Mouse (Mus musculus): Measurements from ENCODE around the gene Syt14. TPM values are rescaled to one million over a fixed set of nuclear protein-coding genes. Genes with fewer than 3 reads are reported as not detected.

The Syt14 gene
- total and polyA plus RNA-seq, 3 experiments, result not detected

- dilution Hi-C loops (cut with MboI; ENCODE audit: extremely low pct_ligation_motif_present, extremely low pct_unique_long_range_greater_than_20kb, low sequenced_read_pairs), result no loop called here
- peaks cover 3% of the 10 kb centered on the region for H3K27me3 ChIP-seq (replicated peaks)
- H3K9ac ChIP-seq (ENCODE audit: insufficient read depth, low read depth), result no peak overlapping the region
- no peaks in the 10 kb centered on the region for H3K36me3 ChIP-seq (replicated peaks in 1 of 2; ENCODE audit: control insufficient read depth in 1 of 2, insufficient read depth in 1 of 2, low read length in 1 of 2)
- no peak overlapping the region for H3K27ac ChIP-seq (ENCODE audit: insufficient read depth, low read depth)
- DNase-seq (ENCODE audit: extremely low read depth), result no peak
- no peak overlapping the region for H3K4me2 ChIP-seq (ENCODE audit: insufficient read depth, low read depth, poor library complexity, severe bottlenecking)
- H3K4me1 ChIP-seq (ENCODE audit: control insufficient read depth in 1 of 2, insufficient read depth in 2 of 2), result peaks cover 0 to 4% of the 10 kb centered on the region in 2 experiments; a peak in 1 of 4 replicates
- H3K79me2 ChIP-seq (replicated peaks; ENCODE audit: control insufficient read depth, extremely low read depth, insufficient read depth, poor library complexity, severe bottlenecking), result no peaks in the 10 kb centered on the region
- TF ChIP-seq ZMIZ1 (IDR thresholded peaks at IDR 0.05; ENCODE audit: low read depth, low read length) (no peak), POLR2AphosphoS2 (IDR thresholded peaks at IDR 0.05; ENCODE audit: low read depth, low read length) (no peak), MAFK (IDR thresholded peaks at IDR 0.05; ENCODE audit: insufficient replicate concordance, low read length) (no peak), NELFE (IDR thresholded peaks at IDR 0.05; ENCODE audit: low read depth, low read length) (no peak), ZKSCAN1 (IDR thresholded peaks at IDR 0.05; ENCODE audit: borderline replicate concordance, low read depth, low read length) (no peak), UBTF (IDR thresholded peaks at IDR 0.05; ENCODE audit: low read depth, low read length) (no peak), TBP (conservative IDR thresholded peaks at IDR 0.05; ENCODE audit: low read depth, low read length) (no peak), MEF2A (IDR thresholded peaks at IDR 0.05; ENCODE audit: borderline replicate concordance, low read depth, low read length) (no peak), JUND (conservative IDR thresholded peaks at IDR 0.05; ENCODE audit: low read depth, low read length) (no peak), JUN (IDR thresholded peaks at IDR 0.05; ENCODE audit: insufficient read depth, low read depth, low read length) (no peak), RAD21 (IDR thresholded peaks at IDR 0.05; ENCODE audit: low read depth, low read length) (no peak)
- in situ Hi-C loops (cut with MboI; ENCODE audit: low pct_ligation_motif_present, low pct_unique_long_range_greater_than_20kb, low sequenced_read_pairs), result no loop called here
- no peak overlapping the region for H3K4me3 ChIP-seq (replicated peaks in 1 of 3; ENCODE audit: low read depth in 2 of 3, low read length in 2 of 3, poor library complexity in 1 of 3)
- no peaks in the 10 kb centered on the region for H3K9me3 ChIP-seq (replicated peaks; ENCODE audit: low read length)
Measured at GRCm38 (mm10) chr1:193053065-193053464, 17.5 kb upstream of the Syt14 start.

- Histone ChIP-seq H3K9me3 (replicated peaks; ENCODE audit: low read length) (no peaks in the 10 kb centered on the region), H3K27me3 (replicated peaks) (peaks cover 6% of the 10 kb centered on the region), H3K79me2 (replicated peaks; ENCODE audit: control insufficient read depth, extremely low read depth, insufficient read depth, poor library complexity, severe bottlenecking) (no peaks in the 10 kb centered on the region), H3K9ac (ENCODE audit: insufficient read depth, low read depth) (no peak overlapping the region), H3K36me3 (replicated peaks in 1 of 2; ENCODE audit: control insufficient read depth in 1 of 2, insufficient read depth in 1 of 2, low read length in 1 of 2) (no peaks in the 10 kb centered on the region), H3K4me1 (ENCODE audit: control insufficient read depth in 1 of 2, insufficient read depth in 2 of 2) (peaks cover 0 to 4% of the 10 kb centered on the region in 2 experiments; a peak in 1 of 4 replicates), H3K4me3 (replicated peaks in 1 of 3; ENCODE audit: low read depth in 2 of 3, low read length in 2 of 3, poor library complexity in 1 of 3) (no peak overlapping the region), H3K4me2 (ENCODE audit: insufficient read depth, low read depth, poor library complexity, severe bottlenecking) (no peak overlapping the region), H3K27ac (ENCODE audit: insufficient read depth, low read depth) (no peak overlapping the region)
- no peak for DNase-seq (ENCODE audit: extremely low read depth)
- in situ Hi-C loops (cut with MboI; ENCODE audit: low pct_ligation_motif_present, low pct_unique_long_range_greater_than_20kb, low sequenced_read_pairs), result no loop called here
- dilution Hi-C loops (cut with MboI; ENCODE audit: extremely low pct_ligation_motif_present, extremely low pct_unique_long_range_greater_than_20kb, low sequenced_read_pairs), result no loop called here
- TF ChIP-seq JUN (IDR thresholded peaks at IDR 0.05; ENCODE audit: insufficient read depth, low read depth, low read length) (no peak), GABPA (IDR thresholded peaks at IDR 0.05; ENCODE audit: insufficient replicate concordance, low read depth, low read length) (no peak), TCF12 (IDR thresholded peaks at IDR 0.05; ENCODE audit: low read depth, low read length) (no peak), RCOR1 (conservative IDR thresholded peaks at IDR 0.05; ENCODE audit: low read depth, low read length) (no peak), BHLHE40 (IDR thresholded peaks at IDR 0.05; ENCODE audit: low read depth, low read length) (no peak)
Measured at GRCm38 (mm10) chr1:193047616-193048015, 12.0 kb upstream of the Syt14 start.
